Mouse (Mus musculus) adrenal gland, postnatal 4 days (tissue): ENCODE measurements around the gene Faim. TPM values are rescaled to one million over a fixed set of nuclear protein-coding genes. Genes with fewer than 3 reads are reported as not detected.

ENCODE experiments used
- DNase-seq, 2 experiments: peaks; one replicate each; pipeline ENCODE4 v3.0.0; 2021 to 2022; ENCODE audit warnings: low spot score in 2 of 2, mixed read lengths in 2 of 2
- total RNA-seq, 2 experiments: library from RNA; stranded (reverse); gene quantifications; 2 replicates each; pipeline ENCODE4 v1.2.3; 2021

Faim gene
- total RNA-seq, 2 experiments from 2014 or later = 26.4 to 27.0 TPM

DNA sequence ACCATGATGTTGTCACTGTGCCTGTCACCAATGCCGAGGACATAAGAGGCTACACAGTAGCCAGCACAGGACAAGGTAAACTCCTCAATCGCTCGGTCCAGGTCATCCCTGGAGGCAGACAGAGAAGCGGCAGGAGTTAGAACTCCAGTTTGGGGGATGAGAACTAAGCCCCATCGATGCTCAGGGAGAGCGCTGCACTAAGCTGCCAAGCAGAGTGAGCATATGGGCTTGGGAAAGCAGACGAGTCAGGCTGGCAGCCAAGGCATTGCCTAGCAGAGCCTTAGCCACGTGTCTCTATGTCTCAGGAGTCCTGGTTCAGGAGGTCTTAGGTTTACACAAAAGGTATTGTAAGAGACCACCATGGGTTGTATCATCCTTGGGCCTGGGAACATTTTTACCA is 58.6 kb downstream of the Faim start:
- DNase-seq = no peak

GRCm38 (mm10) chr9:99048724-99049250 is 62.6 kb downstream of the Faim start:
- no peak for DNase-seq

GRCm38 (mm10) chr9:99049760-99050159 is 63.6 kb downstream of the Faim start:
- DNase-seq = no peak

Other genes with a start within 250 kb of the Faim start
- not detected for gene Prr23a1, start 143.9 kb upstream of the Faim start, total RNA-seq
- not detected for gene Prr23a2, start 129.9 kb upstream of the Faim start, total RNA-seq
- not detected for gene Prr23a3, start 121.6 kb upstream of the Faim start, total RNA-seq
- gene 7420426K07Rik, start 83.3 kb upstream of the Faim start, total RNA-seq = not detected
- not detected for gene Foxl2, start 31.1 kb upstream of the Faim start, total RNA-seq
- not detected for gene Gm1123, start 49.3 kb downstream of the Faim start, total RNA-seq
- gene Pik3cb, start 154.2 kb downstream of the Faim start, total RNA-seq = 10 to 100 TPM in 1 of 2 experiments, 1 to 10 TPM in 1; 9.4 to 10.2 TPM